In the genomic region with DNA sequence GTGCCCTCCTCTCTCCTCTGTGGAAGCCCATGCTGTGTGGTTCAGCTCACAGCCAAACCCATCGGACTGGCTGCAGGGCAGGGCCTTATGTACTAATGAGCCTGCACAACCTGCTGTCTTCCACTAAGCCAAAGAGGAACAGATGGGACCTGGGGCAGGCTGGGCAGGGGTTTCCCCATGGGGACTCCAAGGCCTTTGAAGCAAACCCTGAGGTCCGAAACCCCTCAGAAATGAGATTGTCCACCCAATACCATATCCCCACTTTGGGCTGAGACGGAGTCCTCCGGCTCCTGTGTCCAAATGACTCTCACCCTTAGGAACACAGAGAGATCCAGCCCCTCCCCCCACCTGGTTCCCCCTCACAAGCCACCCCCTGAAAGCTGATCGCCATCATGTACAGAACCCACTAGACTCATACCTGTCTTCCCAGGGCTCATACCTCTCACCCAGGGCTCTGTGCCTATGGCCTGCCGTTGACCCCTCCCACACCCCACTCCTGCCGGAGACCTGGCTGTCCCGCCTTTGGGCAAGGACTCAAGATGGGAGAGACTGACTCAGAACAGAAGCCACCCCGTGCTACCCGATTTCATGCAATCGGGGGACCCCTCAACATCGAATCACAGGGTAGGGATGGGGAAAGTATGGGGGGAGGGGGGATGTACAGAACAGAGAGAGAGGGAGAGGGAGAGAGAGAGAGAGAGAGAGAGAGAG, we compare ENCODE assay signal across 8 mouse cellular contexts. TPM values are rescaled to one million over a fixed set of nuclear protein-coding genes. Genes with fewer than 3 reads are reported as not detected.
A peak's percentile ranks its signal among the peaks of the same experiment; 100 is the strongest.
DNase-seq lines count a peak whose midpoint lies in the region; ATAC-seq lines count a peak whose summit lies in the region.

No protein-coding gene starts in this region.

- 0 out of 2 replicates have a peak, but pooled peaks cover 3% of the 10 kb centered on the region for H3K9me3 ChIP-seq in embryonic facial prominence, embryonic 14.5 days (ENCODE audit: control insufficient read depth, low read length)
- no peaks in the 10 kb centered on the region for H3K9me3 ChIP-seq in hindbrain, embryonic 15.5 days
- peaks cover 6% of the 10 kb centered on the region; the same call in 1 of the 2 replicates for H3K9me3 ChIP-seq in midbrain, embryonic 10.5 days (replicated peaks)

- H3K27me3 ChIP-seq in embryonic facial prominence, embryonic 14.5 days (replicated peaks; ENCODE audit: control insufficient read depth, insufficient read depth, low read length) = no peaks in the 10 kb centered on the region
- H3K27me3 ChIP-seq in hindbrain, embryonic 15.5 days = no peaks in the 10 kb centered on the region
- no peaks in the 10 kb centered on the region for H3K27me3 ChIP-seq in midbrain, embryonic 10.5 days (ENCODE audit: low read depth, poor library complexity, severe bottlenecking)

- peak; percentile 41 to 65 for DNase-seq in heart, adult 18-20 months
- no peak for DNase-seq in heart, adult 8-10 months (ENCODE audit: low spot score)
- DNase-seq in ZHBTc4 (ENCODE audit: low read depth, low spot score) = peak; percentile 47
- peak; percentile 59 for DNase-seq in embryonic facial prominence, embryonic 14.5 days (ENCODE audit: low spot score)
- DNase-seq in midbrain, embryonic 10.5 days (ENCODE audit: low spot score) = peak; percentile 68
- no peak for DNase-seq in spleen, postnatal 14 days (ENCODE audit: low spot score in 2 of 2)

- peak overlapping the region; percentile 63 for H3K4me2 ChIP-seq in embryonic facial prominence, embryonic 14.5 days (ENCODE audit: low read depth, low read length)
- peak overlapping the region; percentile 73 for H3K4me2 ChIP-seq in hindbrain, embryonic 15.5 days

- H3K36me3 ChIP-seq in embryonic facial prominence, embryonic 14.5 days (ENCODE audit: control insufficient read depth, insufficient read depth, low read length) = 0 out of 2 replicates have a peak, but pooled peaks cover 4% of the 10 kb centered on the region
- H3K36me3 ChIP-seq in hindbrain, embryonic 15.5 days = no peaks in the 10 kb centered on the region
- H3K36me3 ChIP-seq in midbrain, embryonic 10.5 days = peaks cover 37% of the 10 kb centered on the region

- peak; percentile 58 for ATAC-seq in embryonic facial prominence, embryonic 14.5 days (ENCODE audit: low read depth)
- peak; percentile 66 for ATAC-seq in hindbrain, embryonic 15.5 days (ENCODE audit: low FRiP score, low read depth)
- ATAC-seq in erythroid progenitor cell, adult 5-6 weeks (replicated peaks; ENCODE audit: low FRiP score, poor library complexity, severe bottlenecking) = no peak

- 4% methylated on average over 10 of the region's 12 CpGs for WGBS in embryonic facial prominence, embryonic 14.5 days
- 1% methylated on average over 12 of the region's 12 CpGs for WGBS in hindbrain, embryonic 15.5 days
- WGBS in midbrain, embryonic 10.5 days = 9% methylated on average over 12 of the region's 12 CpGs

- peaks cover 4% of the 10 kb centered on the region; the same call in 1 of the 2 replicates for H3K4me1 ChIP-seq in embryonic facial prominence, embryonic 14.5 days (ENCODE audit: control insufficient read depth, insufficient read depth, low read length)
- H3K4me1 ChIP-seq in hindbrain, embryonic 15.5 days (replicated peaks) = peaks cover 54% of the 10 kb centered on the region
- H3K4me1 ChIP-seq in midbrain, embryonic 10.5 days = peaks cover 56% of the 10 kb centered on the region

- peak overlapping the region; percentile 93 for H3K9ac ChIP-seq in embryonic facial prominence, embryonic 14.5 days (ENCODE audit: low read depth, low read length)
- peak overlapping the region; percentile 98 for H3K9ac ChIP-seq in hindbrain, embryonic 15.5 days

- H3K27ac ChIP-seq in embryonic facial prominence, embryonic 14.5 days (replicated peaks; ENCODE audit: low read depth, low read length) = peak overlapping the region; percentile 88
- peak overlapping the region; percentile 98 for H3K27ac ChIP-seq in hindbrain, embryonic 15.5 days (replicated peaks)
- H3K27ac ChIP-seq in midbrain, embryonic 10.5 days (replicated peaks) = peak overlapping the region; percentile 99

- H3K4me3 ChIP-seq in embryonic facial prominence, embryonic 14.5 days (ENCODE audit: low read depth, low read length) = peak overlapping the region; percentile 66
- peak overlapping the region; percentile 71 for H3K4me3 ChIP-seq in hindbrain, embryonic 15.5 days
- peak overlapping the region; percentile 88 for H3K4me3 ChIP-seq in midbrain, embryonic 10.5 days

RNA-seq across cellular contexts. Expression of gene Arhgef10l, which starts 17.9 kb away (rescaled TPM):
- total RNA-seq in heart, adult 18-20 months (2021) = 10 to 100 TPM; 68.5 to 72.7 TPM
- total RNA-seq in heart, adult 8-10 months (2022) = 10 to 100 TPM; 59.6 to 80.5 (median 71.9) TPM
- polyA plus RNA-seq in embryonic facial prominence, embryonic 14.5 days (2014; fragmentation: Nextera tagmentation; extraction: Ambion mirVana) = 13.4 and 14.8 TPM in 2 replicates
- 26.2 and 28.2 TPM in 2 replicates for polyA plus RNA-seq in hindbrain, embryonic 15.5 days (2015; fragmentation: Nextera tagmentation; extraction: Ambion mirVana)
- polyA plus RNA-seq in midbrain, embryonic 10.5 days (2016; fragmentation: Nextera tagmentation; extraction: Ambion mirVana) = 25.1 and 32.4 TPM in 2 replicates
- not detected in 2 replicates for total RNA-seq in erythroid progenitor cell, adult 5-6 weeks (2015; ENCODE audit: low replicate concordance)
- 0.64 and 1.4 TPM in 2 replicates for total RNA-seq in erythroid progenitor cell, adult 5-6 weeks (2017; ENCODE audit: low replicate concordance)

RNA-seq across cellular contexts. Expression of gene Rcc2, which starts 52.5 kb away (rescaled TPM):
- 10 to 100 TPM; 12.2 to 14.9 TPM for total RNA-seq in heart, adult 18-20 months (2021)
- 10 to 100 TPM; 11.4 to 12.5 (median 11.9) TPM for total RNA-seq in heart, adult 8-10 months (2022)
- polyA plus RNA-seq in embryonic facial prominence, embryonic 14.5 days (2014; fragmentation: Nextera tagmentation; extraction: Ambion mirVana) = 31.1 and 31.6 TPM in 2 replicates
- polyA plus RNA-seq in hindbrain, embryonic 15.5 days (2015; fragmentation: Nextera tagmentation; extraction: Ambion mirVana) = 25.0 and 28.8 TPM in 2 replicates
- 32.6 and 35.2 TPM in 2 replicates for polyA plus RNA-seq in midbrain, embryonic 10.5 days (2016; fragmentation: Nextera tagmentation; extraction: Ambion mirVana)
- 22.6 and 25.6 TPM in 2 replicates for total RNA-seq in erythroid progenitor cell, adult 5-6 weeks (2015; ENCODE audit: low replicate concordance)
- total RNA-seq in erythroid progenitor cell, adult 5-6 weeks (2017; ENCODE audit: low replicate concordance) = 22.3 and 26.0 TPM in 2 replicates

Comparison
In these comparisons a context has a peak if more than half of its experiments do, and no peak if none do; other contexts are left out.
1. DNase-seq: peak in heart, adult 18-20 months (2 of 2), ZHBTc4 (single experiment), embryonic facial prominence, embryonic 14.5 days (single experiment) and midbrain, embryonic 10.5 days (single experiment); none in heart, adult 8-10 months (single experiment) and spleen, postnatal 14 days (0 of 2).
2. RNA of gene Arhgef10l, which starts 17.9 kb away (total RNA-seq): 59.6 to 80.5 TPM in heart, adult 8-10 months and 68.5 to 72.7 TPM in heart, adult 18-20 months; 0.64 to 1.4 TPM in erythroid progenitor cell, adult 5-6 weeks; every median in the first group is over 10 times any median in the second.
3. Peak in every context shown above with its lines, with median percentiles within 50 percentile points of each other: H3K27ac ChIP-seq and H3K4me3 ChIP-seq.